Mouse (Mus musculus) cerebellum, adult 2 months (tissue): ENCODE data around the gene Dnajc13. TPM values are rescaled to one million over a fixed set of nuclear protein-coding genes. Genes with fewer than 3 reads are reported as not detected.

Source experiments
- DNase-seq, 2 experiments: peaks; one replicate each; pipeline ENCODE4 v3.0.0; 2021
- H3K27ac ChIP-seq: fragments of 200-500 bp; 2 replicates; pipeline ENCODE4 v1.5.1; 2012; ENCODE audit warnings: low read length, control low read depth, inconsistent platforms; ENCODE audit not compliant: insufficient read depth
- H3K27me3 ChIP-seq: fragments of 200-500 bp; 2 replicates; pipeline ENCODE4 v1.6.1; 2012; ENCODE audit warnings: inconsistent platforms, mild to moderate bottlenecking, low read length, moderate library complexity; ENCODE audit not compliant: control insufficient read depth, insufficient read depth
- H3K4me1 ChIP-seq: fragments of 200-500 bp; 2 replicates; pipeline ENCODE4 v1.6.1; 2011; ENCODE audit warnings: low read length; ENCODE audit not compliant: control insufficient read depth, insufficient read depth
- H3K4me3 ChIP-seq: fragments of 200-500 bp; replicated peaks from 2 replicates; pipeline ENCODE3; 2011; ENCODE audit warnings: mild to moderate bottlenecking, low read depth, low read length, control low read depth; ENCODE audit not compliant: insufficient read depth
- CTCF ChIP-seq: fragments of 200-500 bp; IDR thresholded peaks from 2 replicates; pipeline ENCODE4 v1.5.1; 2011; ENCODE audit warnings: low read depth, mild to moderate bottlenecking, control low read depth, low read length, moderate library complexity, borderline replicate concordance; ENCODE audit not compliant: insufficient read depth
- POLR2A ChIP-seq: fragments of 200-500 bp; IDR thresholded peaks from 2 replicates; pipeline ENCODE4 v1.6.1; 2011; ENCODE audit warnings: low read length, control low read depth, borderline replicate concordance; ENCODE audit not compliant: insufficient read depth
- WGBS: fragments of 180-500 bp; shearing (Covaris S2); methylation state at CpG from one replicate; pipeline ENCODE4 v1.1.7; 2018; 5-methylcytosine and 5-hydroxymethylcytosine counted together
- polyA plus RNA-seq: library from polyadenylated mRNA; depleted of rRNA; stranded (reverse); fragments of >200 nt; gene quantifications from 2 replicates; pipeline ENCODE4 v1.2.3, GENCODE M21; 2012

Gene Dnajc13
- polyA plus RNA-seq, 1 experiment, result 61.5 TPM

GRCm38 (mm10) chr9:104233815-104234214 is 28.9 kb downstream of the Dnajc13 start:
- peaks cover 6% of the 10 kb centered on the region for H3K4me1 ChIP-seq
- TF ChIP-seq POLR2A, result no peak
- H3K27ac ChIP-seq, result no peak overlapping the region
- WGBS, result 35% methylated on average over 1 of the region's 1 CpGs
- H3K4me3 ChIP-seq, result no peak overlapping the region
- H3K27me3 ChIP-seq, result no peaks in the 10 kb centered on the region
- DNase-seq, result no peak

- H3K27me3 ChIP-seq, result no peaks in the 10 kb centered on the region
- TF ChIP-seq POLR2A (no peak), CTCF (no peak)
- H3K27ac ChIP-seq, result no peak overlapping the region
- 93% methylated on average over 5 of the region's 5 CpGs for WGBS
- no peak for DNase-seq
- H3K4me1 ChIP-seq, result peaks cover 6% of the 10 kb centered on the region
- H3K4me3 ChIP-seq, result no peak overlapping the region
Measured at GRCm38 (mm10) chr9:104233060-104233459, 29.7 kb downstream of the Dnajc13 start.

GRCm38 (mm10) chr9:104232004-104232403 is 30.7 kb downstream of the Dnajc13 start:
- Histone ChIP-seq H3K27ac (no peak overlapping the region), H3K27me3 (no peaks in the 10 kb centered on the region), H3K4me1 (peaks cover 6% of the 10 kb centered on the region), H3K4me3 (no peak overlapping the region)
- 90% methylated on average over 3 of the region's 3 CpGs for WGBS
- no peak for TF ChIP-seq POLR2A
- TF ChIP-seq CTCF, result no peak
- no peak for DNase-seq

GRCm38 (mm10) chr9:104211402-104211801 is 51.3 kb downstream of the Dnajc13 start:
- WGBS, result 91% methylated on average over 3 of the region's 3 CpGs
- DNase-seq, result no peak
- no peak for TF ChIP-seq CTCF
- no peak for TF ChIP-seq POLR2A
- no peak overlapping the region for H3K4me3 ChIP-seq
- no peaks in the 10 kb centered on the region for H3K4me1 ChIP-seq
- H3K27me3 ChIP-seq, result no peaks in the 10 kb centered on the region
- H3K27ac ChIP-seq, result no peak overlapping the region

GRCm38 (mm10) chr9:104203851-104204250 is 58.9 kb downstream of the Dnajc13 start:
- 68% methylated on average over 3 of the region's 3 CpGs for WGBS

GRCm38 (mm10) chr9:104194528-104194927 is 68.2 kb downstream of the Dnajc13 start:
- H3K27ac ChIP-seq, result no peak overlapping the region
- H3K4me3 ChIP-seq, result no peak overlapping the region
- 62% methylated on average over 2 of the region's 2 CpGs for WGBS
- no peak for DNase-seq
- no peaks in the 10 kb centered on the region for H3K27me3 ChIP-seq
- no peak for TF ChIP-seq CTCF
- no peak for TF ChIP-seq POLR2A
- no peaks in the 10 kb centered on the region for H3K4me1 ChIP-seq

More at GRCm38 (mm10) chr9:104203851-104204250, 58.9 kb downstream of the Dnajc13 start:
- no peaks in the 10 kb centered on the region for H3K27me3 ChIP-seq
- no peak overlapping the region for H3K27ac ChIP-seq
- H3K4me1 ChIP-seq, result no peaks in the 10 kb centered on the region
- TF ChIP-seq POLR2A, result no peak
- peak; percentile 57; the same call in 1 of the 2 replicates for TF ChIP-seq CTCF
- H3K4me3 ChIP-seq, result no peak overlapping the region
- DNase-seq, result peak in 1 of 2 experiments; percentile 30

- DNase-seq, result no peak
- WGBS, result 76% methylated on average over 2 of the region's 2 CpGs
- Histone ChIP-seq H3K4me1 (no peaks in the 10 kb centered on the region), H3K27ac (no peak overlapping the region), H3K4me3 (no peak overlapping the region), H3K27me3 (no peaks in the 10 kb centered on the region)
- TF ChIP-seq POLR2A (no peak), CTCF (no peak)
Measured at GRCm38 (mm10) chr9:104193900-104194299, 68.8 kb downstream of the Dnajc13 start.

GRCm38 (mm10) chr9:104193327-104193726 is 69.4 kb downstream of the Dnajc13 start:
- no peak overlapping the region for H3K27ac ChIP-seq
- 67% methylated on average over 1 of the region's 1 CpGs for WGBS
- H3K4me1 ChIP-seq, result no peaks in the 10 kb centered on the region
- TF ChIP-seq POLR2A, result no peak
- TF ChIP-seq CTCF, result no peak
- no peaks in the 10 kb centered on the region for H3K27me3 ChIP-seq
- no peak overlapping the region for H3K4me3 ChIP-seq
- DNase-seq, result no peak

- no peak for DNase-seq
- no peaks in the 10 kb centered on the region for H3K4me1 ChIP-seq
- TF ChIP-seq CTCF (no peak), POLR2A (no peak)
- no peaks in the 10 kb centered on the region for H3K27me3 ChIP-seq
- H3K27ac ChIP-seq, result no peak overlapping the region
- WGBS, result 93% methylated on average over 6 of the region's 6 CpGs
- H3K4me3 ChIP-seq, result no peak overlapping the region
Measured at GRCm38 (mm10) chr9:104192513-104192912, 70.2 kb downstream of the Dnajc13 start.
